Comparison of ENCODE assay signal across 8 mouse cellular contexts in the genomic region with DNA sequence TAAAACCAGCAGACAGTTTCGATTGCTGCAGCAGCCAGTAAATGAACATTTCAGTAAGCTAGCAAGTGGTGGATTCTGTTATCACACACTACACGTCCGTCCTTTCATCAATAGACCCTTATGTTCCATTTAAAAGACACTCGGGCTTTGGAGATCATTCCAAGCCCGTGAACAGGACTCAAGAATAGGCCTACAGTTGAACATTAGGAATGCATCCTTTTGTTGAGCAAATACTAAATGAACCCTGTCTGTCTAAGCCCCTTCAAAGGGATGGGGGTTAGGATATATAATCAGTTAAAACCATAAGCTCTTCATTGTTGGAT. TPM values are rescaled to one million over a fixed set of nuclear protein-coding genes. Genes with fewer than 3 reads are reported as not detected.
DNase-seq lines count a peak whose midpoint lies in the region; ATAC-seq and TF ChIP-seq lines count a peak whose summit lies in the region.

No protein-coding gene starts in this region.

- no peaks in the 10 kb centered on the region for H3K9me3 ChIP-seq in lung, embryonic 14.5 days (ENCODE audit: low read depth, low read length)
- no peaks in the 10 kb centered on the region for H3K9me3 ChIP-seq in limb, embryonic 11.5 days (ENCODE audit: control insufficient read depth, low read length)
- no peaks in the 10 kb centered on the region for H3K9me3 ChIP-seq in neural tube, embryonic 15.5 days (replicated peaks)

- peak overlapping the region; percentile 61 for H3K4me2 ChIP-seq in lung, embryonic 14.5 days
- H3K4me2 ChIP-seq in limb, embryonic 11.5 days (ENCODE audit: low read depth, severe bottlenecking) = peak overlapping the region; percentile 84
- peak overlapping the region; percentile 82 for H3K4me2 ChIP-seq in neural tube, embryonic 15.5 days

- peak overlapping the region; percentile 44 for H3K4me3 ChIP-seq in lung, embryonic 14.5 days (ENCODE audit: low read depth, low read length)
- no peak overlapping the region for H3K4me3 ChIP-seq in lung, adult 2 months (replicated peaks; ENCODE audit: extremely low read depth, low read depth, low read length)
- peak overlapping the region; percentile 53 for H3K4me3 ChIP-seq in embryonic fibroblast, embryonic 13.5 days (ENCODE audit: insufficient read depth, low read length)
- peak overlapping the region; percentile 48 for H3K4me3 ChIP-seq in limb, embryonic 11.5 days (ENCODE audit: low read depth, low read length)
- peak overlapping the region; percentile 47 for H3K4me3 ChIP-seq in neural tube, embryonic 15.5 days (replicated peaks)

- no peak for ATAC-seq in lung, embryonic 14.5 days (ENCODE audit: insufficient read depth)
- no peak for ATAC-seq in limb, embryonic 11.5 days (ENCODE audit: insufficient number of reproducible peaks, low FRiP score, low TSS enrichment, low read depth)
- ATAC-seq in neural tube, embryonic 15.5 days (ENCODE audit: low FRiP score) = no peak

- H3K4me1 ChIP-seq in lung, embryonic 14.5 days (ENCODE audit: insufficient read depth) = no peaks in the 10 kb centered on the region
- H3K4me1 ChIP-seq in lung, adult 2 months (ENCODE audit: control insufficient read depth, insufficient read depth, low read length) = peaks cover 4% of the 10 kb centered on the region
- no peaks in the 10 kb centered on the region for H3K4me1 ChIP-seq in embryonic fibroblast, embryonic 13.5 days (ENCODE audit: control insufficient read depth, insufficient read depth, low read length)
- peaks cover 14% of the 10 kb centered on the region; the same call in 1 of the 2 replicates for H3K4me1 ChIP-seq in limb, embryonic 11.5 days (ENCODE audit: control insufficient read depth, insufficient read depth, low read length)
- H3K4me1 ChIP-seq in neural tube, embryonic 15.5 days = peaks cover 13% of the 10 kb centered on the region

- no peak overlapping the region for H3K27ac ChIP-seq in lung, embryonic 14.5 days (ENCODE audit: low read depth)
- H3K27ac ChIP-seq in embryonic fibroblast, embryonic 13.5 days (ENCODE audit: insufficient read depth, low read length) = 0 out of 2 replicates have a peak overlapping the region, but pooled peaks have one; percentile 16
- no peak overlapping the region for H3K27ac ChIP-seq in limb, embryonic 11.5 days (replicated peaks; ENCODE audit: low read depth, low read length)
- H3K27ac ChIP-seq in neural tube, embryonic 15.5 days (replicated peaks) = peak overlapping the region; percentile 84

- no peak for TF ChIP-seq POLR2A in lung, adult 2 months (IDR thresholded peaks at IDR 0.05; ENCODE audit: borderline replicate concordance, extremely low read depth, low read depth, low read length)
- TF ChIP-seq POLR2A in embryonic fibroblast, embryonic 13.5 days (IDR thresholded peaks at IDR 0.05; ENCODE audit: low read depth, low read length) = no peak

- no peak for TF ChIP-seq CTCF in lung, embryonic 14.5 days (IDR thresholded peaks at IDR 0.05; ENCODE audit: low read depth)
- no peak for TF ChIP-seq CTCF in lung, adult 2 months (IDR thresholded peaks at IDR 0.05; ENCODE audit: insufficient read depth, low read length)
- no peak for TF ChIP-seq CTCF in embryonic fibroblast, embryonic 13.5 days (IDR thresholded peaks at IDR 0.05; ENCODE audit: borderline replicate concordance, insufficient read depth, low read length)

- H3K27me3 ChIP-seq in lung, embryonic 14.5 days (ENCODE audit: insufficient read depth, low read length) = peaks cover 80% of the 10 kb centered on the region
- H3K27me3 ChIP-seq in limb, embryonic 11.5 days (ENCODE audit: control insufficient read depth, insufficient read depth, low read length) = peaks cover 10% of the 10 kb centered on the region; the same call in 1 of the 2 replicates
- peaks cover 50% of the 10 kb centered on the region for H3K27me3 ChIP-seq in neural tube, embryonic 15.5 days (replicated peaks)

- no peaks in the 10 kb centered on the region for H3K36me3 ChIP-seq in lung, embryonic 14.5 days (ENCODE audit: insufficient read depth)
- H3K36me3 ChIP-seq in limb, embryonic 11.5 days (ENCODE audit: control insufficient read depth, insufficient read depth, low read length) = no peaks in the 10 kb centered on the region
- no peaks in the 10 kb centered on the region for H3K36me3 ChIP-seq in neural tube, embryonic 15.5 days

- 7% methylated on average over 5 of the region's 5 CpGs for WGBS in lung, embryonic 14.5 days
- WGBS in lung, adult 2 months = 24% methylated on average over 5 of the region's 5 CpGs
- 7% methylated on average over 5 of the region's 5 CpGs for WGBS in limb, embryonic 11.5 days
- 2% methylated on average over 5 of the region's 5 CpGs for WGBS in neural tube, embryonic 15.5 days

- no peak for DNase-seq in lung, embryonic 14.5 days
- DNase-seq in lung, adult 2 months = no peak
- DNase-seq in limb, embryonic 11.5 days (ENCODE audit: low spot score) = no peak
- DNase-seq in adrenal gland, postnatal 25 days = no peak
- DNase-seq in right cerebral cortex, postnatal 14 days = no peak
- no peak for DNase-seq in kidney, postnatal 36 days

- H3K9ac ChIP-seq in lung, embryonic 14.5 days = no peak overlapping the region
- H3K9ac ChIP-seq in limb, embryonic 11.5 days (ENCODE audit: low read length) = no peak overlapping the region
- H3K9ac ChIP-seq in neural tube, embryonic 15.5 days (replicated peaks) = peak overlapping the region; percentile 50

RNA-seq across cellular contexts. Expression of gene Tfap2a, which starts 14.6 kb away (rescaled TPM):
- 0.11 and 0.19 TPM in 2 replicates for polyA plus RNA-seq in lung, embryonic 14.5 days (2014; fragmentation: Nextera tagmentation; extraction: Ambion mirVana)
- polyA plus RNA-seq in lung, adult 2 months (2012; rRNA removed) = 0.48 and 4.0 TPM in 2 replicates
- polyA plus RNA-seq in embryonic fibroblast, embryonic 13.5 days (2011; ENCODE audit: insufficient read length, low read depth, missing spikeins) = 3.9 and 7.3 TPM in 2 replicates
- polyA plus RNA-seq in limb, embryonic 11.5 days (2014; fragmentation: Nextera tagmentation; extraction: Ambion mirVana) = 7.2 and 7.3 TPM in 2 replicates
- polyA plus RNA-seq in neural tube, embryonic 15.5 days (2015; fragmentation: Nextera tagmentation; extraction: Ambion mirVana) = 5.5 and 6.5 TPM in 2 replicates
- total RNA-seq in adrenal gland, postnatal 25 days (2021) = 0.18 TPM in 1 of 2 replicates, not detected in the other

Comparison
In these comparisons a context has a peak if more than half of its experiments do, and no peak if none do; other contexts are left out.
1. H3K27ac ChIP-seq: peak in embryonic fibroblast, embryonic 13.5 days (single experiment) and neural tube, embryonic 15.5 days (single experiment); none in lung, embryonic 14.5 days (single experiment) and limb, embryonic 11.5 days (single experiment).
2. Peak in every context shown above with its lines, with median percentiles within 50 percentile points of each other: H3K4me2 ChIP-seq.